Mouse (Mus musculus) heart, adult 2 months (tissue): ENCODE measurements around the gene Necab2. TPM values are rescaled to one million over a fixed set of nuclear protein-coding genes. Genes with fewer than 3 reads are reported as not detected.

ENCODE experiments used
- DNase-seq, 2 experiments: peaks; one replicate each; pipeline ENCODE4 v3.0.0; 2021
- H3K27ac ChIP-seq: fragments of 200-600 bp; 2 replicates; pipeline ENCODE4 v1.8.1; 2022
- H3K27me3 ChIP-seq: fragments of 200-500 bp; 2 replicates; pipeline ENCODE4 v1.6.1; 2012; ENCODE audit warnings: mild to moderate bottlenecking, low read length, inconsistent platforms, mixed read lengths; ENCODE audit not compliant: control insufficient read depth, insufficient read depth
- H3K36me3 ChIP-seq: fragments of 200-500 bp; 2 replicates; pipeline ENCODE4 v1.6.1; 2012; ENCODE audit warnings: low read length, inconsistent platforms; ENCODE audit not compliant: control insufficient read depth, insufficient read depth
- H3K4me1 ChIP-seq: fragments of 200-500 bp; 2 replicates; pipeline ENCODE4 v1.6.1; 2011; ENCODE audit warnings: low read length; ENCODE audit not compliant: control insufficient read depth, insufficient read depth
- H3K4me3 ChIP-seq: fragments of 200-600 bp; 2 replicates; pipeline ENCODE4 v1.8.1; 2022
- H3K79me2 ChIP-seq: fragments of 200-500 bp; replicated peaks from 2 replicates; pipeline ENCODE4 v1.6.1; 2012; ENCODE audit warnings: mild to moderate bottlenecking, inconsistent platforms, low read length, moderate library complexity, mixed read lengths; ENCODE audit not compliant: control insufficient read depth, insufficient read depth
- H3K9ac ChIP-seq: fragments of 200-500 bp; 2 replicates; pipeline ENCODE4 v1.6.1; 2012; ENCODE audit warnings: low read depth, mild to moderate bottlenecking, control low read depth, inconsistent platforms, low read length, mixed read lengths
- CTCF ChIP-seq: fragments of 200-600 bp; IDR thresholded peaks from 2 replicates; pipeline ENCODE4 v1.8.1; 2022; ENCODE audit warnings: antibody characterized with exemption, mild to moderate bottlenecking, moderate library complexity
- EP300 ChIP-seq: fragments of 200-500 bp; IDR thresholded peaks from 2 replicates; pipeline ENCODE4 v1.6.1; 2011; ENCODE audit warnings: low read depth, low read length, control low read depth; ENCODE audit not compliant: insufficient read depth
- POLR2A ChIP-seq: fragments of 200-500 bp; IDR thresholded peaks from 2 replicates; pipeline ENCODE4 v1.6.1; 2011; ENCODE audit warnings: mild to moderate bottlenecking, low read depth, low read length, control low read depth; ENCODE audit not compliant: insufficient read depth
- WGBS: fragments of 180-500 bp; shearing (Covaris S2); methylation state at CpG from one replicate; pipeline ENCODE4 v1.1.7; 2018; 5-methylcytosine and 5-hydroxymethylcytosine counted together
- intact Hi-C: fragments of 180-260 bp; cut with DNase I; formaldehyde crosslinking; loops from one replicate; pipeline ENCODE4 v1.15.1; 2025
- polyA plus RNA-seq: library from polyadenylated mRNA; depleted of rRNA; stranded (reverse); fragments of >200 nt; gene quantifications from 2 replicates; pipeline ENCODE4 v1.2.3, GENCODE M21; 2012
- total RNA-seq, 2 experiments: library from RNA; stranded (reverse); gene quantifications; 2 replicates each; pipeline ENCODE4 v1.2.3; 2021

Gene Necab2
- total and polyA plus RNA-seq, 3 experiments = not detected

DNA sequence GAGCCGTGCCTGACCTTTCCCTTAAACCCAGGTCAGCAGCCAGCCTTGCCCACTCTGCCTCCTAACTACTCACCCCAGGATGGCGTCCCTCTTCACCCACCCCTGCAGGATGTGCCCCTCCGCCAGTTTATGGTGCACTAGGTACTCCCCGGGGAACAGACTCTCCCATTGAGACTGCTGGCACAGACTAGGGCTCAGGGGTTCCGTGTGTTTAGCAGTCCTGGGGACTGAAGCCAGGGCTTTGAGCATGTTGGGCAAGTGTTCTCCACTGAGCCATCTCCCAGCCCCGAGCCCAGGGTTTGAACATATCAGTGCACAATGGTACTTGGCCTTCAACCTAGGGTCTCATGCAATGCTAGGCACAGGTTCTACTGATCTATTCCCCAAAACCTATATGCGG is 11.0 kb upstream of the Necab2 start:
- no peaks in the 10 kb centered on the region for H3K27me3 ChIP-seq

DNA sequence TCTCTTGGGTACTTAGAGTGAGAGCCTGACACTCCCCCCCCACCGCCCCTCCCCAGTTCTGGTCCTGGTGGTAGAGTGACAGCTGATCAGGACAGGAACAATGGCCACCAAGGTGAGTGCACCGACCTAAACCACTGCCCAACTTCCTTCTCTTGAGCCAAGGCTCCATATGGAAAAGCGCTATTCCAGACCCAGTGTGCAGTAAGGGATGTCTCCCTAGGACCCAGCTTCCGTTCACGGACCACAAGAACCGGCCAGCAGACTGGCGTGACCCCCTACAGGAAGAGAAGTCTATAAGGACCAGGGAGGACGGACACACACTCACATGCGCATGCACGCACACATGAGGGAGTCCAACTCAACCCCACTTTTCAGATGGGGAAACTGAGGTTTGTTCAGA is 10.2 kb upstream of the Necab2 start:
- Histone ChIP-seq H3K79me2 (no peaks in the 10 kb centered on the region), H3K4me3 (peak overlapping the region; percentile 52), H3K9ac (no peak overlapping the region), H3K27me3 (no peaks in the 10 kb centered on the region), H3K36me3 (no peaks in the 10 kb centered on the region), H3K4me1 (peaks cover 20% of the 10 kb centered on the region), H3K27ac (peak overlapping the region; percentile 86)
- no peak for TF ChIP-seq EP300
- intact Hi-C loops = loop anchor here (2.0 kb wide), 1 partner anchor 14 kb away; no protein-coding TSS in a partner anchor
- no peak for DNase-seq
- WGBS = 58% methylated on average over 10 of the region's 10 CpGs

More for the DNA sequence above, 11.0 kb upstream of the Necab2 start:
- no peak for DNase-seq
- Histone ChIP-seq H3K27ac (no peak overlapping the region), H3K36me3 (no peaks in the 10 kb centered on the region), H3K4me3 (no peak overlapping the region), H3K4me1 (peaks cover 15% of the 10 kb centered on the region), H3K79me2 (no peaks in the 10 kb centered on the region), H3K9ac (no peak overlapping the region)
- intact Hi-C loops = no loop called here
- WGBS = 90% methylated on average over 7 of the region's 7 CpGs
- TF ChIP-seq EP300 (no peak), POLR2A (no peak), CTCF (no peak)

DNA sequence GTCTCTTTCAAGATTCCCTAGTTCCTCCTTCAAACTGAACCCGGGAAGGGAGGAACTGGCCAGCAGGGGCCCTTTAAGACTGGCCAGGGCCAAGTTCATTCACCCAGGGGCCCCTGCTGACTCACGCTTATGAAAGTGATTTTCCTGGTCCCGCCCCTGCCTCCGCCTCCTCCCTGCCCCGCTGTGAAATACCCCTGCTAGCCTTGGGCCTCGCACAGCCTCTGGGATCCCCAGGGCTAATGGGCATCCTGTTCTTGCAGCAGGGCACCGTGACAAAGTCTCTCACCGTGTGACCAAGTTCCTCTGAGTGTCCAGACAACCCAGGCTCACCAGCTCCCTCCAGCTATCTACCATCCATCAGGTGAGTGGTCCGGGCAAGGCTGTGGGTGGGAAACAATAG is 9.6 kb upstream of the Necab2 start:
- peak overlapping the region; percentile 52 for H3K4me3 ChIP-seq
- peak overlapping the region; percentile 67 for H3K9ac ChIP-seq
- no peaks in the 10 kb centered on the region for H3K79me2 ChIP-seq
- WGBS = 6% methylated on average over 9 of the region's 9 CpGs
- peak; percentile 97 for TF ChIP-seq POLR2A
- TF ChIP-seq CTCF = peak; percentile 44
- peak; percentile 54; the same call in 1 of the 2 replicates for TF ChIP-seq EP300
- DNase-seq = peak; percentile 90 to 91
- intact Hi-C loops = loop anchor here (2.0 kb wide), 1 partner anchor 14 kb away; no protein-coding TSS in a partner anchor
- H3K27me3 ChIP-seq = no peaks in the 10 kb centered on the region
- peaks cover 20% of the 10 kb centered on the region for H3K4me1 ChIP-seq
- H3K27ac ChIP-seq = peak overlapping the region; percentile 86
- no peaks in the 10 kb centered on the region for H3K36me3 ChIP-seq

DNA sequence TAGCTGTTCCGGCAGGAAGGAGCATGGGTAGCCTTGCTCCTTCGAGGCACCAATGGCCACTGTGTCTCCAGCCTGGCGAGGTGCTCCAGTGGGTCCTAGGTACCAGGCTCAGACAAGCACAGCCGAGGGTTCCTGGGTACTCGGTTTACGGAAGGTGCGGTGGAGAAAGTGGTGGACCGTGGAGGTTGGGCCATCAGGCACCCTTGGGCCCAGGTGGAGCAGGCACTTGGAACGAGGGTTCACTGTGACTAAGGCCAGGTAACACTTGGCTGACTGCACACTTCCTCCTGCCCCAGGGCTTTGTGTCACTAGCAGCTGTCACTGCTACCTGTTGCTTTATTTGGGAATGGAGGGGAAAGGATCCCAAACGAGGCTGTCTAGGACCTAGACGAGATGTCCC is 9.0 kb upstream of the Necab2 start:
- Histone ChIP-seq H3K4me1 (peaks cover 20% of the 10 kb centered on the region), H3K4me3 (peak overlapping the region; percentile 52), H3K27me3 (no peaks in the 10 kb centered on the region), H3K9ac (peak overlapping the region; percentile 67), H3K79me2 (no peaks in the 10 kb centered on the region), H3K27ac (peak overlapping the region; percentile 86), H3K36me3 (no peaks in the 10 kb centered on the region)
- no peak for TF ChIP-seq CTCF
- TF ChIP-seq POLR2A = no peak
- no peak for TF ChIP-seq EP300
- 64% methylated on average over 11 of the region's 11 CpGs for WGBS
- peak in 1 of 2 experiments; percentile 47 for DNase-seq
- intact Hi-C loops = loop anchor here (2.0 kb wide), 1 partner anchor 15 kb away; no protein-coding TSS in a partner anchor

DNA sequence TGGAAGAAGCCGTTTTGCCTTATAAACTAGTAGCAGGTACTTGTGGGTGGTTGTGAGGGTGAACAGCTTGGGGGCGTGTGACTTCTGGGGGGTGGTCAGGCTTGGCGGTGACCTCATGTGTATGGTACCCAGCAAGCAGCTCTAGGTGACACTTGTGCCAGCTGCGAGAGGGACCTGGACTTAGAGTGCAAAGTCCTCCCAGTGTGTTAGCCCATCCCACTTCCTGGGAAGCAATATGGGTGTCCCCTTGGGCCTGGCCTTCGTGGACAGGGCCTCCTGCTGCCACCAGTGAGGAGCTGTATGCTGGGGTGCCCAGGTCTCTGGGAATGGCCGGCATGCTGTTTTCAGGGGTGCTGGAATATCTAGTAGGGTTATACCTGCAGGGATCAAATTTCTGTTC is 7.6 kb upstream of the Necab2 start:
- no peak for TF ChIP-seq CTCF
- TF ChIP-seq POLR2A = no peak
- TF ChIP-seq EP300 = no peak
- Histone ChIP-seq H3K4me1 (peaks cover 20% of the 10 kb centered on the region), H3K27ac (no peak overlapping the region), H3K4me3 (no peak overlapping the region), H3K36me3 (no peaks in the 10 kb centered on the region), H3K27me3 (no peaks in the 10 kb centered on the region), H3K79me2 (no peaks in the 10 kb centered on the region), H3K9ac (no peak overlapping the region)
- WGBS = 76% methylated on average over 6 of the region's 6 CpGs
- no peak for DNase-seq
- intact Hi-C loops = no loop called here

DNA sequence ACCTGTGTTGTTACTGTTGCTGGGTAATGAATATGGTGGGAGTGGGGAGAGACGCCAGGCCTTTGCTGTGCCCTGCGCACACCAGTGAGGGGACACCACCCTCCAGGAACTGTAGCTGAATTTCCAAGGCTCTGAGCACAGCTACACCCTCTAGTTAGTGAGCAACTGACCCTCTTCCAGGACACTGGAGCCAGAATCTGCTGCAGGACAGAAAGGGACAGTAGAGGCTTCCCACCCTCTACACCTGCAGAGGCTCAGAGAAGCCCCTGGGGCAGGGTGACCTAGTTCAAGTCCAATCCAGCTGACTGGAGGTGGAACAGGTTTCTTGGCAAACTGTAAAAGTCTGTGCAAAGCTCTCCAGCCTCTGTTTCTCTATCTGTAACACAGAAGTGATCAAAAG is 7.1 kb upstream of the Necab2 start:
- peaks cover 20% of the 10 kb centered on the region for H3K4me1 ChIP-seq
- no peaks in the 10 kb centered on the region for H3K36me3 ChIP-seq
- DNase-seq = no peak
- H3K79me2 ChIP-seq = no peaks in the 10 kb centered on the region
- H3K27ac ChIP-seq = no peak overlapping the region; the same call in 1 of the 2 replicates
- H3K27me3 ChIP-seq = no peaks in the 10 kb centered on the region
- TF ChIP-seq CTCF (no peak), EP300 (no peak), POLR2A (no peak)
- no peak overlapping the region for H3K9ac ChIP-seq
- H3K4me3 ChIP-seq = no peak overlapping the region
- 90% methylated on average over 2 of the region's 2 CpGs for WGBS
- intact Hi-C loops = no loop called here
